Mouse (Mus musculus) 416B (cell line): ENCODE data around the gene Pfkp.

Experiments used
- DNase-seq: peaks from one replicate; pipeline ENCODE4 v3.0.0; 2011; ENCODE audit warnings: low read depth

The Pfkp gene

GRCm38 (mm10) chr13:6636976-6637375, 11.6 kb downstream of the Pfkp start:
- no peak for DNase-seq

- peak; percentile 85 for DNase-seq
Measured at GRCm38 (mm10) chr13:6636520-6636919, 12.1 kb downstream of the Pfkp start.

DNA sequence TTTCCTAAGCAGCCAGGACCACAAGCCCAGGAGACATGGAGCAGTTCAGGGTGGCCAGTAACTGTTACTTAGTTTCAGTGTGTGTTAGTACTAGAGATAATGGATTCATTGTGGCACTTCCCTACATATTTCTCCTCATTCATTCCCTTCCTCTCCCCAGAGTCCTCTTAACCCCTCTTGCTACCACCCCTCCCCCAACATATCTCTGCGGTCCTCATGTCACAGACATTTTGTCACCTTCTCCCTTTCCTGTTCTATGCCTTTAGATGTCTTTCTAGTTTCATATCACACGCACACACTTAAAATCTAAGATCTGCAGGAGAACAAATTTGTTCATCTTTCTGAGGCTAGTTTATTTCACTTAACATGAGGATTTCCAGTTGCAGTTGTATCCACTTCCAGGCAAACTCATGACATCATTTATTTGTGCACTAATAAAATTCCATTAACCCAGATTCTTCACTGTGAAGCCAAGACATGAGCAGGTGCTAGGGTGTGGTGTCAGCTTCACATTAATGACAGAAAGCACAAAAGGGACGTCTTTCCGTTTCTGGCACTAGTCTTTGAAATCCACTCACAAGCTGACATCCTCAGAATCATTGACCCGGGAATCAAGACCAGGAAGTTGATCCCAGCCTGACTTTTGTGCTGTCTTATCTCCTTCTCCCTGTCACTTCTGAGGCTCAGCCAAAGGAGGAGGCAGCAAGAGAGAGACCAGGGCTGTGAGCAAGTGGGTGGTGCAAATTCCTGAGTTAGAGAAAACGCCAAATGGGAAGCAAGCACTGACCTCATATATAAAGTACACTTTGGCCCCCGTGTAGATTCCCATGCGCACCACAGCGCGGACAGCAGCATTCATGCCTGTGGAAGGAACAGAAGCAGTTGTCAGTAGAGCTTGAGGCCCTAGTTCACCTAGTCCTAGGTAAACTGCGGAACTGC, 13.2 kb downstream of the Pfkp start:
- no peak for DNase-seq

GRCm38 (mm10) chr13:6634063-6634462, 14.5 kb downstream of the Pfkp start:
- DNase-seq = no peak

DNA sequence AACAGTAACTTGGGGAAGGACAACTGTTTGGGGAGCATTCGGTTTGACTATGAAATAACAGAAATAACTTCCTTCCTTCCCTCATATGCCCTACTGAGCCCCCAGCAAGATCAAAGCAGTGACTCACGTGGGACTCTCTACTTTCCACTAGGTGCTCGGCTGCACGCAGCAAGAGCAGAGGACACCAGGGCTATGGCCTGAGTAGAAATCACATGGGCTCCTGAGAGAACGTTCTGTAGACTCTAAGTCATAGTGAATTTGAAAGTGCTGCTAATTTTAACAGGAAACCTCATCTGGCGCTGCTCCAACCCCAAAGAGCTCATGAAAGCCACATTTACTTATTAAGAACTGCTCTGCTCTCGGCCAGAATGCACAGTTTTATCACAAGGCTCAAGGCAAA, 15.1 kb downstream of the Pfkp start:
- peak; percentile 84 for DNase-seq

- DNase-seq = no peak
Measured at GRCm38 (mm10) chr13:6632935-6633334, 15.6 kb downstream of the Pfkp start.

DNA sequence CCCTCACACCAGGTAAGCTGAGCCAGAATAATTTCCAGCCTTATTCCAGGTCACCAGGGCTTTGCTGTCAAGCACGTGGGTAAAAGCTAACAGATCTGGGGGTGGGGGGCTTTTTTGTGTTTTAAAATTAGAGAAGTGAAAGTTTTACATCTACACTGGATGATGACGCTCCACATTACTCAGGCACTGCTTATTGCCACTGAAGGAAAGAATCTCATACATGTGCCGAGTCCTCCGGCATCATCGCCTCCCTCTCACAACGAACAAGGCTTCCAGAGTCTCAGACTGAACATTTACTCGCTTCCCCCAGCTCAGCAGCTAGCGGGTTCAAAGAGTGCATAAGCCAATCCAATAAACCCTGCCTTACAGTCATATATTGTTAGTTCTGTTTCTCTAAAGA, 16.1 kb downstream of the Pfkp start:
- DNase-seq = no peak

GRCm38 (mm10) chr13:6631772-6632510, 16.6 kb downstream of the Pfkp start:
- DNase-seq = no peak

- no peak for DNase-seq
Measured at GRCm38 (mm10) chr13:6630660-6631059, 17.9 kb downstream of the Pfkp start.

DNA sequence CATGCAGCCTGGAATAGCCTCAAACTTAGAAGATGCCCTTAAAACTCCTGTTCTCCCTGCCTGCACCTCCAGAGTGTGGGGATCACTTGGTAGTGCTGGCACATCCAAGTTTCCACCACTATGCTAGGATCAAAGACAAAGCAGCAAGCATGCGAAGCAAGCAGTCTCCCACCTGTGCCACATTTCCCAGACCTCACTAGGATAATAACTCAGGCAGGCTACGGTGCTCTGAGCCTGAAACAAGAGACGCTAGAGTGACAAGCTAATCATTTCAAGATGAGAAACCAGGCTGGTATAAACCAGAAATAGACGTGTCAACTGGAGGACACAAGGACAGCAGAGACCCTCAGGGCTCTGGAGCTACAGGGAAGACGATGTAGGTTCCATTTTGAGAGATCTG, 18.6 kb downstream of the Pfkp start:
- no peak for DNase-seq

GRCm38 (mm10) chr13:6628998-6629764, 19.4 kb downstream of the Pfkp start:
- DNase-seq = no peak

- no peak for DNase-seq
Measured at GRCm38 (mm10) chr13:6628261-6628660, 20.3 kb downstream of the Pfkp start.

GRCm38 (mm10) chr13:6627352-6627751, 21.2 kb downstream of the Pfkp start:
- DNase-seq = peak; percentile 62

GRCm38 (mm10) chr13:6626508-6627114, 22.0 kb downstream of the Pfkp start:
- DNase-seq = peak; percentile 24

DNA sequence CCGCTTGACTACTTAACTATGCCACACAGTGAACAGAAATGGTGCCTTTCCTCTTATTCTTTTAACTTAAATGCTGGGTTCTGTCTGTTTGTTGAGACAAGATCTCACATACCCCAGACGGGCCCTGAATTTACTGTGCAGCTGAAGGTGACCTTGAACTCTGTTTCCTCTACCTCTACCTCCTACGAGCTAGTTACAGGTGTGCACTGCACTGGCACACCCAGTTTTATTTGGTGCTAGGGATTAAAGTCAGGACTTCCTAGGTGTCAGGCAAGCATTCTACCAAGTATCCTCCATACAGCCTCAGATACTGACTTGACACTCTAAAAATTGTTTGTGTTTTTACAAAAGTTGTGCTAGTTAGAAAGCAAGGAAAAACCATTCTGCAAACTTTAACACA, 22.6 kb downstream of the Pfkp start:
- no peak for DNase-seq

DNA sequence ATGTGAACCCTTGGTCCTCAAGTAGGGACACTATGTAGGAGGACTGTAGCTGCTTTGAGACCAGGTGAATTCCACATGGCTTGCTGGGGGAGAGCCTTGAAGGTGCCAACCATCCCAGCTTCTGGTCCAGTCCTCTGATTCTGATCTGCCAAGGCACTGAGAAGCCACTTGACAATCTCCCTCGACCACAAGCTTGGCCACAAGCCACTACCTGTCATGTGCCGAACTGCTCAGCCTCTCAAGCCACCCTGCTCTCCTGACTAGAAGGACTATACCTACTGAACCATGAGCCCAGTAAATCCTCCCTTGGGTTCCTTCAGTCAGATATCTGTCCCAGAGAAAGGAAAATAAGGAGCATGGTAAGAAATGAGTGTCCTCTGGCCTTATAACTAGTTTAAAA, 24.0 kb downstream of the Pfkp start:
- DNase-seq = peak; percentile 71

- DNase-seq = peak; percentile 88
Measured at GRCm38 (mm10) chr13:6624121-6624520, 24.5 kb downstream of the Pfkp start.

DNA sequence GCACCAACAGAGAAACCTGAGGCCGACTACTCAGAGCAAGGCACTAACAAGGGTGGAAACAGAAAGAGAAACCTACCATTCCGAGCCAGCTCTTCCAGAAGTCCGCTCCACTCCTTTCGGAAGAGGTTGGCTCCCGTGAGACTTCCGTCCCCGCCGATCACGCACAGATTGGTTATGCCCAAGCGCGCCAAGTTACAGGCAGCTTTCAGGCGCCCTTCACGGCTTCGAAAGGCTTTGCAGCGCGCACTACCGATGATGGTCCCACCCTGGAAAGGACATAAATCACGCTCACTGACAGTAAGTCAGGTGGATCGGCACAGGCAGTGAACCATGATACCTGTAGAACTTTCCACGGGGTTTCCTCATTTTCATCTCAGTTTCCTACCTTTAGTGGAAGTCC, 26.7 kb downstream of the Pfkp start:
- no peak for DNase-seq

DNA sequence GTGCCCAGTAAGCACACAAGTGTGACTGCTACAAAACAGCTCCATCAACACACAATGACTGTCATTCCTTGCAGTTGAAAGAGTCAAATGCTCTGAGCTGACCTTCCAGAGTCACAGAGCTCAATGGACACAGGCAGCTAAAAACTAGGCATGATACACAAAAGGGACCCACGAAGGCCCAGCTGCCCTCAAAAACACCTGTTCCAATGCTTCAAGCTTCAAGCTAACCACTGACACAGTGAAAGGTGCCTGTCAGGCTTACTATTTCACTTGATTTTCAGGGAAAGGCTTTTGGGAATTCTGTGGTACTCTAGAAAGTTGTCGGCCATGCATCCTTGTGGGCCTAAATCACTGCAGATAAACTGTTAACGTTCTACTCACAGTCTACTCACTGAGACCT, 28.3 kb downstream of the Pfkp start:
- no peak for DNase-seq

DNA sequence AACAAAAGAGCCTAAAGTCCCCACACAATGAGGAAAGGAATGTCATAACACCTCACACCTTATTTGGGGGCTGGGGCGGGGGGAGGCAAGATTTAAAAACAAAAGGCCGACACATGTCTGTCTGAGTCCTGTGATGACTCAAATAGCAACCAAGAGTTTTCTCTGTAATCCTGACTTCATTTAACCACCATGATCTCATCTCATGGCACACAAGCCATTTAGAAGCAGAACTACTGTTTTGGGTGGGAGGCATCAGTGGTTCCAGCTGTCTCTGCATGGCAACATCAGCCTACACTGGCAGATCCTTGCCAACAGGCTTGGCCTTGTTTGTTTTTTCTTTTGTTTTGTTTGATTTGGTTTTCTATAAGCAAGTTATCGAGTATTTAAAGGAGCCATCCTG, 29.9 kb downstream of the Pfkp start:
- DNase-seq = no peak

DNA sequence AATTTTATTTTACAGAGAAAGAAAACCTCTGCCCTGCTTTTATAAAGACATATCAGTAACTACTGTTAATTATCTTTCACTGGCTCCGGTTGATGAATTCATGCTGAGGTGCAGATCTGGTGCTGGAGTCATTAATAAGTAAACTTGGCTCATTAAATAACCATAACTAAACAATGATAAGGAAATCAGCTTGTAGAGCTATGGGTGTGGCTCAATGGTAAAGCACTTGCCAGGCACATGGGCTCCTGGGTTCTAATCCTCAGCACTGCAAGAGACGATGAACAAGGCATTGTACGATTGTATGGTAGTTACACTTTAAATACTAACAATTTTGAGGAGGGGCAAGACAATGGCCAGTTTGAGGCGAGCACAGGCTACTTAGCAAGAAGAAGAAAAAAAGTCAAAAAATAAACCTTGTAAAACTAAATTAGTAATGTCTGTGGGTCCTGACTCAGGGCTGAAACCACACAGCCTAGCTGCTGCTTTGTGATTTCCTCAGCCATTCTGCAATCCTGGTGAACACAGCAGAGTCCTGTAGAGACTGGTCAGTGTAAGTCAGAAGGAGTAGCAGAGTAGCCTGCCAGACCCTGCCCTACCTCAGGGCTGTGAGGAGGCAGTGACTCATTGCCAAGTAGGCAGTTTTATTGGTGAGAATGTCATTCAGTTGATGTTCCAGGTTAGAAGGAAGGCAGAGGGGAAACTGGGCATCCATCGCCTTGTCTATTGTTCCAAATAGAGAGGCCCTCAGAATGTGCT, 34.7 kb downstream of the Pfkp start:
- DNase-seq = peak; percentile 21
